Mouse (Mus musculus) thymus, adult 18-20 months (tissue): ENCODE results near the gene Ddx1.
"Not testable (repeated sequence)": the region's sequence is repeated elsewhere in the genome, so short reads cannot be mapped to it uniquely, and the experiment has no call there.

Source experiments
- DNase-seq, 2 experiments: peaks; one replicate each; pipeline ENCODE4 v3.0.0; 2022; ENCODE audit warnings: mixed read lengths in 2 of 2

Ddx1 gene

GRCm38 (mm10) chr12:13202322-13202721, 46.7 kb downstream of the Ddx1 start:
- DNase-seq: no peak

GRCm38 (mm10) chr12:13200576-13200975, 48.4 kb downstream of the Ddx1 start:
- no peak for DNase-seq

- no peak for DNase-seq
Measured at GRCm38 (mm10) chr12:13199338-13200301, 49.4 kb downstream of the Ddx1 start.

DNA sequence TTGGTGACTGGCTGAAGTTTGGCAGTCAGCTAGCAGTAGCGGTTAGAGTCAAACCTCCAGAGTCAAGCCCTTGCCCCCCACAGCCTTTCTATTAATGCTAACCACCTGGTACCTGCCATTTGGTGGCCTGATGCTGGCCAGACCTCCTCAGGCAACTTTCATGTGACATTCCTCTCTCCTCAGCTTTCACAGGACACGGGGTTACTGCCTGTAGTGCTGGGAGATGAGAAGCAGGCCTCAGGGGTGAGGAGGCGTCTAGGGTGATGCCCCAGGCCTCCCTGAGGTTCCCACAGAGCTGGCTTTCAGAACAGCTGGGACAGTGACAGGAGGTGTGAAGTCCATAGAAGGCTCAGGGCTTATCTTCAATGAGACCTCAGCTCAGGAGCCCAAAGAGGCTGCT, 50.9 kb downstream of the Ddx1 start:
- no peak for DNase-seq

DNA sequence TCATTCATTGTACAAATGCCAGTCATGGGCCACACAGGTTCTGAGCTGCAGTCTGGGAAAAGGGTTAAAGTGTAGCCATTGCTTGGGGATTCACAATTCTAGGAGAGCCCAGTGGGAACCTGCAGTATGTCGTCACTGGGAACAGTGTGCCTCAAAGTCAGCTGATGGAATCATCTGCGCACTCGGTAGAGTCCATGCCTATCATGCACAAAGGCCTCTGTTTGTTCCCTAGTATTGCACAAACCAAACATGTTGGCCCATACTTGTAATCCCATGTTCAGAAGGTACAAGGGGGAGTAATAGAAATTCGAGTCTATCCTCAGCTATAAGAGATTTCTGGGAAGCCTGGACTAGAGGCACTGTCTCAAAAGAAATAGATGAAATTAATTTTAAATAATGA, 52.9 kb downstream of the Ddx1 start:
- no peak for DNase-seq

- no peak for DNase-seq
Measured at GRCm38 (mm10) chr12:13195506-13195905, 53.5 kb downstream of the Ddx1 start.

DNA sequence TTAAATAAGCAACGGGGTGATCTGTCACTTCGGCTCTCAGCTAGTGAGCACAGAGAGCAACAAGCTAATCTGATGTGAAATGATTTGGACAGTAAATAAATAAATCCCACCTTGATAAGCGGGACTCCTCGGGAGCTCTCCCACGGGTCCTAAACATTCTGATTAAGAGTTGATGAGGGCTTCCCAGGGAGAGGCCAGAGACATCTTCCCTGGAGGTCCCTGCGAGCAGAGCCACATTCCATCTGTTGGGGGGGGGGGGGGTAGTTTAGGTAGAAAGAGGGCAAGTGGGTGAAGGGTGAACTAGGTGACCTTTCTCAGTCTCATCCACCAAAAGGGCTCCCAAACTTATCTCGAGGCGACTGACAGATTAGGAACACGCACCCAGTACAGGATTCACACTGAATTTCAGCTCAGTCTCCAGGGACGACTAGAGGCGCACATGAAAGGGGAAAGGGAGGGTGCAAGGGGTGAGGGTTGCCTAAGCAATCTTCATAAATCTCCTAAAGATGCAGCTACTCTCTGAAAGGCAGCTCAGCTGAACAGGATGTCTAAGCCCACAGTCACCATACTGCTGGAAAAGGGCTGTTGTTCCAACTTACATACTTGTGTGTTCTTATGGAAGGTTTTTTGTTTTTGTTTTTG, 60.8 kb downstream of the Ddx1 start:
- DNase-seq: no peak

- no peak for DNase-seq
Measured at GRCm38 (mm10) chr12:13186209-13186608, 62.8 kb downstream of the Ddx1 start.

DNA sequence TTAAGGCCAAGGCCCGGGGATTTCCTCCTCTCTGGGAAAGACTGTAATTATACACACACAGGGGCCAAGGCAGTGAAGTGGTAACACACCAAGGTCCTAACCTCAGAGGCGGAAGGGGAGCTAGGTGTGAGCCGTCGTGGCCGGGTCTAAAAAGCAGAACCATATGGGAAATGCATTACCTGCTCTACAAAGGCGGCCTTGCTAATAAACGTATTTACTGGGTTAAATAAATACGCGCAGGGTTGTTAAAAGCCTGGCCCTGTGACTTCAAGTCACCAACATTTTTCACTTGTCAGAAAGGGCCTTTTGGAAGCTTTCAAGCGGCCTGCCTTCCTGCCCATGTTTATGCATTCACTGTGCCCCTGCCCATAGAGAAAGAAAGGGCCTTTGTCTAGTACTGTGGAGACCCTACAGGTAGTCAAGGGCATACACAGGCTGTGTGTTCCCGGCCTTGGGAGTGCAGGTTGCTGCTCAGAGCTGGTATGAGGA, 64.1 kb downstream of the Ddx1 start:
- no peak for DNase-seq

DNA sequence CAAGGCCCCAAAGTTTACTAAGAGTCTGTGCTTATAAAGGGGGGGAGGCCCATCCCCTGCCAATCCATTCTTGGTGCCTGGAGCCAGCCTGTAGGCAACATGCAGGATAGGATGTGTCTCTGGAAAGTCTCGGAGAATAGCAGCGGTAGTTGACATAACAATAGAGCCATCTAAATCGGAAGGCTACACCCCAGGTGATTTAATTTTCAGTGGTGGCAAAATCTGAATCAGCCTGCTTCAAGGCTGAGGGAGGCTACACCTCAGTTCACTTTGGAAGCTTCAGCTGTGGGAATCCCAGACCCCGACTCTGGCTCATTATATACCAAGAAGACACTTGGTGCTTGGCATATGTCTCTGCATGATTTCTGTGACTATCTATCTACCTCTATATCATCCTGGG, 64.9 kb downstream of the Ddx1 start:
- DNase-seq: not testable (repeated sequence)

DNA sequence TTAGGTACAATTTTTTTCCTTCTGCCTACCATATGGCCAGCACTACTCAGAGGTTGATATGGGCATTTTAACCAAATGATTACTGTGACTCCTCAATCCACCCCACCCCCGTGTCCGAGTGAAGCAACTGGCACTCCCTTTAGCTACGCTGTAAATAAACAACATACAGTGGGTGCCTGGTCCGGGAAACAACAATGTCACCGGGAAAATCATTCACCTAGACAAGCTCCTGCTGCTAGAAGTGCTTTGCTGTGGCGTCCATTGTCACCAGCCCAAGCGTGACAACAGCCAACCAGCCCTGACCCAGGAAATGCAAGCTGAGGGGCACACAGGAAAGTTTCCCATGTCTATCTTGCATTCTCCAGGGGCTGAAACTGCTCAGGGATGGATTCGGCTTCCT, 66.8 kb downstream of the Ddx1 start:
- DNase-seq: no peak

GRCm38 (mm10) chr12:13181721-13182120, 67.3 kb downstream of the Ddx1 start:
- DNase-seq: no peak

- no peak for DNase-seq
Measured at GRCm38 (mm10) chr12:13180715-13181335, 68.2 kb downstream of the Ddx1 start.

DNA sequence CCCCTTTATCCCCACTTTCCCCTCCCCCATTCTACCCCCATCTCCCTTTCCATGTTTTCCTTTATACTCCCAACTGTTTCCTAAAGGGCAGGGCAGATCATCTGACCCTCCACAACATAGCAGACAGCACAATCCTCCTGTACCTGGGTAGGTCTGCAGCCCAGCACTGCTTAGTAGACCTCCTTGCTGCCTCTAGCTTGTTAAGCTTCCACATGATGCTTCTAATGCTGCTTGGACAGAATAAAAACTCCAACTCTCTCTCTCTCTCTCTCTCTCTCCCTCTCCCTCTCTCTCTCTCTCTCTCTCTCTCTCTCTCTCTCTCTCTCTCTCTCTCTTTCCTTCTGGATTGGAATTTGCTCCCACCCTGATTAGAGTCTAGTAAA, 68.7 kb downstream of the Ddx1 start:
- no peak for DNase-seq

DNA sequence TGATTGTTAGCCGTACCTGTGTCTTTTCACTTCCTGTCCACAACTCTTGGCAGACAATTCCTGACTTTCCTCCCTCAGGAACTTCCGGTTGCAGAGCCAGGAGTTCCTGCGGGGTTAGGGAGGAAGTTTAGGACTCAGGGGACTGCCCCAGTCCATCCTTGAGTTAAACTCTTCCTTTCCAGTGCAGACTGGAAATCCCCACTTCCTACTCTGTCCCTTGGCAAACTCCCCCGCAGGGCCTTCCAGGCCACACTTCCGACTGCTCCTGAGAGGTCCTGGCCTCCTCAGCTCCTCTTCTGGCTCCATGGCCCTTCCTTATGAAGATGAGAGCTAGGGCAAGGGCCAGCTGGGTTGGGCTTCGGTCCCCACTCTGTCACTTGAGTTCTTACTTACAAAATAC, 71.4 kb downstream of the Ddx1 start:
- DNase-seq: no peak

- no peak for DNase-seq
Measured at GRCm38 (mm10) chr12:13176927-13177326, 72.1 kb downstream of the Ddx1 start.

DNA sequence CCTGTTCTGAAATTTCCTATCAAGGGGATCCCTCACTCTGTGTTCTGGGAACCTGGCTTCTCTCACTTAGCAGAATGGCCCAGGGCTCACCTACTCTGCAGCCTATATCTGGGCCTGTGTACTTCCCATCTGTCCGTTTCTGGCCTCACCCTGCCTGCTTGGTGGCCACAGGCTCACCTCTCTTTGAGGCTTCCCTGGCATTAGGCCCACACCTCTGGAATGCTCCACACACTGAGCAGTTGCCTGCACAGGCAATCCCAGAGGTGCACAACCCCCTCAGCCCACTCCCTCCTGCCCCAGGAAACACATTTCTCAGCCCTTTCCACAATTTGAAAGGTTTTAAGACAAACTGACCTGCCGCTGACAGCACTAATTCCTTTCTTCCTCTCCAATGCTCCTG, 72.9 kb downstream of the Ddx1 start:
- no peak for DNase-seq

- DNase-seq: no peak
Measured at GRCm38 (mm10) chr12:13174022-13174421, 75.0 kb downstream of the Ddx1 start.

GRCm38 (mm10) chr12:13168073-13168472, 80.9 kb downstream of the Ddx1 start:
- no peak for DNase-seq

DNA sequence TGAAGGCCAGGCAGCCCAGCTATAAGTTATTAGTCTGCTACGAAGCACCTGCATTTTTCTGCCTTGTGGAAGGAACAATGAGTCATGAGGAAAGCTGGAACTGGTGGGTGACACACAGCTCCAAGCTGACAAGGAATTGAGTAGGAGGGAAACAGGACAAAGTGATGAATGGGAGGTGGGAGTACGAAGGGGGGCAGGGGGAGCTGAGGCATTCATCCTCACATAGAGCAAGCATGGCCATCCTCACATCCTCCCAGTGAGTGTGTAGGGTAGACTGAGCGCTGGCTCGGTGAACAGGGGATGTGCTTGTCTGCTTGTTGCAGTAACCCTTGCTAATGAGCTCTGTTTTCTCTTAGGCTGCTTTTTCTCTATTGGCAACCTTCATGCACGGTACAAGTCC, 81.9 kb downstream of the Ddx1 start:
- DNase-seq: no peak
